Mouse (Mus musculus) induced T-regulatory cell, adult 2 months (primary cell): ENCODE results near the gene Gm4869.

ENCODE experiments used
- DNase-seq: peaks from one replicate; pipeline ENCODE4 v3.0.0-alpha.2; 2012; ENCODE audit warnings: low read depth

Gene Gm4869

GRCm38 (mm10) chr5:140521196-140521595 lies 75.8 kb downstream of the Gm4869 start:
- no peak for DNase-seq

- no peak for DNase-seq
These were observed 81.3 kb downstream of the Gm4869 start for GRCm38 (mm10) chr5:140526754-140527153.

- DNase-seq: no peak
These were observed 92.8 kb downstream of the Gm4869 start for GRCm38 (mm10) chr5:140538111-140538683.

- DNase-seq: peak; percentile 92
These were observed 94.7 kb downstream of the Gm4869 start for GRCm38 (mm10) chr5:140540106-140540505.

- no peak for DNase-seq
These were observed 97.5 kb downstream of the Gm4869 start for GRCm38 (mm10) chr5:140542811-140543575.
